Comparison of ENCODE assay signal across 21 mouse cellular contexts in genomic region chr13:98624506-98624905, GRCm38 (mm10). TPM values are rescaled to one million over a fixed set of nuclear protein-coding genes. Genes with fewer than 3 reads are reported as not detected.
"Had no signal": no experiment of that assay in that cellular context is flagged by ENCODE, and none has a peak within 500 bp of the region (broad histone marks: within the 10 kb centered on the region; RNA-seq: fewer than 3 reads in every experiment).

No protein-coding gene starts in this region.

- H3K9me3 ChIP-seq: neural tube, embryonic 15.5 days; stomach, embryonic 15.5 days had no signal

- H3K27ac ChIP-seq: neural tube, embryonic 15.5 days; stomach, embryonic 15.5 days; stomach, postnatal 0 days had no signal

- H3K27me3 ChIP-seq: neural tube, embryonic 15.5 days; stomach, embryonic 15.5 days had no signal

- H3K4me2 ChIP-seq: neural tube, embryonic 15.5 days; stomach, embryonic 15.5 days had no signal

- H3K36me3 ChIP-seq: neural tube, embryonic 15.5 days; stomach, embryonic 15.5 days had no signal

- H3K9ac ChIP-seq: neural tube, embryonic 15.5 days; stomach, embryonic 15.5 days had no signal

- DNase-seq: retina, postnatal 1 day; right cerebral cortex, adult 18-20 months; right cerebral cortex, postnatal 14 days; right cerebral cortex, postnatal 25 days; right cerebral cortex, postnatal 4 days; spleen, adult 18-20 months; thymus, adult 18-20 months; thymus, adult 2 months; thymus, postnatal 14 days; thymus, postnatal 25 days; thymus, postnatal 36 days; thymus, postnatal 4 days had no signal

- H3K4me3 ChIP-seq: neural tube, embryonic 15.5 days; stomach, embryonic 15.5 days had no signal

- H3K4me1 ChIP-seq: neural tube, embryonic 15.5 days; stomach, embryonic 15.5 days had no signal

RNA-seq across cellular contexts. Expression of gene Tmem174, which starts 12.7 kb away (rescaled TPM):
- polyA plus RNA-seq: neural tube, embryonic 14.5 days; neural tube, embryonic 15.5 days; stomach, embryonic 14.5 days; stomach, embryonic 15.5 days; stomach, embryonic 16.5 days; stomach, postnatal 0 days; testis, adult 2 months; thymus, postnatal 0 days; urinary bladder, adult 2 months had no signal
